Mouse (Mus musculus) neural tube, embryonic 14.5 days (tissue): ENCODE data around the gene Nfix. TPM values are rescaled to one million over a fixed set of nuclear protein-coding genes. Genes with fewer than 3 reads are reported as not detected.
A peak's percentile ranks its signal among the peaks of the same experiment; 100 is the strongest.

Experiments
- ATAC-seq: fragments of 200-750 bp; cut with Nextera tagmentation; 2 replicates; pipeline ENCODE4 v1.8.0; 2017; ENCODE audit warnings: low read depth, mild to moderate bottlenecking, moderate TSS enrichment, moderate library complexity
- H3K27ac ChIP-seq: fragments of 300-500 bp; sonication (generic); 2 replicates; pipeline ENCODE4 v1.5.1; 2014; ENCODE audit warnings: low read depth, mild to moderate bottlenecking, control low read depth, low read length, moderate library complexity, mixed read lengths
- H3K27me3 ChIP-seq: fragments of 300-500 bp; sonication (generic); 2 replicates; pipeline ENCODE4 v1.6.1; 2014; ENCODE audit warnings: low read length; ENCODE audit not compliant: control insufficient read depth, insufficient read depth
- H3K36me3 ChIP-seq: fragments of 300-500 bp; sonication (generic); 2 replicates; pipeline ENCODE4 v1.6.1; 2014; ENCODE audit warnings: low read length, mixed read lengths; ENCODE audit not compliant: control insufficient read depth, insufficient read depth
- H3K4me1 ChIP-seq: fragments of 300-500 bp; sonication (generic); 2 replicates; pipeline ENCODE4 v1.6.1; 2014; ENCODE audit warnings: low read length; ENCODE audit not compliant: control insufficient read depth, insufficient read depth
- H3K4me2 ChIP-seq: fragments of 300-500 bp; sonication (generic); 2 replicates; pipeline ENCODE4 v1.6.1; 2014; ENCODE audit warnings: mild to moderate bottlenecking, low read depth, low read length, control low read depth
- H3K4me3 ChIP-seq: fragments of 300-500 bp; sonication (generic); 2 replicates; pipeline ENCODE4 v1.5.1; 2014; ENCODE audit warnings: low read depth, low read length, control low read depth, mixed read lengths
- H3K9ac ChIP-seq: fragments of 300-500 bp; sonication (generic); replicated peaks from 2 replicates; pipeline ENCODE4 v1.6.1; 2014; ENCODE audit warnings: low read depth, mild to moderate bottlenecking, control low read depth, low read length, mixed read lengths
- H3K9me3 ChIP-seq: fragments of 300-500 bp; sonication (generic); 2 replicates; pipeline ENCODE4 v1.6.1; 2016; ENCODE audit warnings: low read length; ENCODE audit not compliant: control insufficient read depth
- WGBS: fragments of 180-500 bp; shearing (Covaris S2); extraction: QIAGEN DNeasy Blood & Tissue Kit; methylation state at CpG from one replicate; pipeline ENCODE4 v1.1.7; 2014; 5-methylcytosine and 5-hydroxymethylcytosine counted together
- polyA plus RNA-seq: library from polyadenylated mRNA; unstranded; fragments of >200 nt; fragmentation: Nextera tagmentation; extraction: Ambion mirVana; gene quantifications from 2 replicates; pipeline ENCODE4 v1.2.1, GENCODE M21; 2014

Gene Nfix
- polyA plus RNA-seq, 1 experiment from 2014 or later, result 91.5 TPM

DNA sequence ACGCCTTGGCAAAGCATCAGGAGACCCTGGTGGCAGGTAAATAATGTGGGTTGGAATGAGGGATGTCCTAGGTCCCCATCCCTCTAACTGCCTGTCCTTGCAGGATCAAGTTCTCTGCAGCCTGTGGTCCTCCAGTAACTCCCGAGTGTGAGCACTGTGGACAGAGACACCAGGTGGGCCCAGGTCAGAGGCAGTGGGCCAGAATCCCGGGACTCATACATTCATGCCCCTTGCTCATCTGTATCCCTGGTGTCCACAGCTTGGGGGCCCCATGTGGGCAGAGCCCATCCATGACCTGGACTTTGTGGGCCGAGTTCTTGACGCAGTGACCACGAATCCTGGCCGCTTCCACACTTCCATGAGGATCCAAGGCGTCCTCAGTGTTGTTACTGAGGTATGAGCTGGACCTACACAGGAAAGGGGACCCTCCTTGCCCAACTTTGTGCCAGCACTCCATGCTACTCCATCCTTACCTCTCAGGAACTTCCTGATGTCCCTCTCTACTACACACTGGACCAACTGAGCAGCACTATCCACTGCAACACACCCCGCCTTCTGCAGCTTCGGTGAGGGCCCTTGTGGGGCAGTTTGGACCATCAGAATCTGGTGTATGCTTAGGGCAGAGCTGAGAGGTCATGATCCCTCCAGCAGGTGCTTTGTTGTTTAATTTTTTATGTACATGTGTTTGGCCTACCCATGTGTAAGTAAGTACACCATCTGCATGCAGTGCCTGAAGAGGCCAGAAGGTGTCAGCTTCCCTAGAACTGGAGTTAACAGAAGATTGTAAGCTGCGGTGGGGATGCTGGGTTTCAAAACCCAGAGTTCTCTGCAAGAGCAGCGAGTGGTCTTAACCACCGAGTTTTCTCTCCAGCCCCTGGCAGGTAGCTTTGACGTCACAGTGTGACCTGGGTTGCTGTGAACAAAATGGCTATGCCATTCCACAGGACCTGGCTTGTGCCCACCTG, 102.7 kb downstream of the Nfix start:
- peaks cover 30% of the 10 kb centered on the region for H3K36me3 ChIP-seq
- no peak overlapping the region for H3K27ac ChIP-seq
- H3K27me3 ChIP-seq, result peaks cover 10% of the 10 kb centered on the region
- H3K9me3 ChIP-seq, result no peaks in the 10 kb centered on the region
- H3K4me2 ChIP-seq, result no peak overlapping the region
- 91% methylated on average over 14 of the region's 14 CpGs for WGBS
- H3K4me3 ChIP-seq, result no peak overlapping the region
- H3K9ac ChIP-seq, result no peak overlapping the region
- 0 out of 2 replicates have a peak, but pooled peaks have one; percentile 6 for ATAC-seq
- H3K4me1 ChIP-seq, result no peaks in the 10 kb centered on the region

DNA sequence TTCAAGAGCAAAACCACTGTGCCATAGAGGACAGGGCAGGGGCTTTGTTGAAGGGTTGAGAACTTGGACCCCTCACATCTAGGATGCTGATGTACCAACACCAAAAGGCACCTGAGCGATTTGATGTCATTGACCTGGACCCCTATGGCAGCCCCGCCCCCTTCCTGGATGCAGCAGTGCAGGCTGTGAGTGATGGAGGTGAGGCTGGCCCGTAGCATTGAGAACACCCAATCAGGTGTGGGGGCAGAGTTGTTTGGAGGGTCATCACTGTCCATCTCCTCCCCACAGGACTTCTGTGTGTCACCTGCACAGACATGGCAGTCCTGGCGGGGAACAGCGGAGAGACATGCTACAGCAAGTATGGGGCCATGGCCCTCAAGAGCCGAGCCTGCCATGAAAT, 105.0 kb downstream of the Nfix start:
- Histone ChIP-seq H3K4me3 (no peak overlapping the region), H3K9ac (no peak overlapping the region), H3K27ac (no peak overlapping the region), H3K4me1 (peaks cover 1% of the 10 kb centered on the region; the same call in 1 of the 2 replicates), H3K9me3 (no peaks in the 10 kb centered on the region), H3K27me3 (no peaks in the 10 kb centered on the region), H3K4me2 (no peak overlapping the region), H3K36me3 (peaks cover 30% of the 10 kb centered on the region)
- 99% methylated on average over 6 of the region's 6 CpGs for WGBS
- ATAC-seq, result no peak

- Histone ChIP-seq H3K4me2 (no peak overlapping the region), H3K27me3 (no peaks in the 10 kb centered on the region), H3K4me1 (peaks cover 11% of the 10 kb centered on the region; the same call in 1 of the 2 replicates), H3K36me3 (peaks cover 23% of the 10 kb centered on the region), H3K4me3 (no peak overlapping the region), H3K9ac (no peak overlapping the region), H3K9me3 (no peaks in the 10 kb centered on the region), H3K27ac (no peak overlapping the region)
- ATAC-seq, result no peak
- WGBS, result 81% methylated on average over 4 of the region's 4 CpGs
Measured at GRCm38 (mm10) chr8:84693332-84693731, 106.8 kb downstream of the Nfix start.

DNA sequence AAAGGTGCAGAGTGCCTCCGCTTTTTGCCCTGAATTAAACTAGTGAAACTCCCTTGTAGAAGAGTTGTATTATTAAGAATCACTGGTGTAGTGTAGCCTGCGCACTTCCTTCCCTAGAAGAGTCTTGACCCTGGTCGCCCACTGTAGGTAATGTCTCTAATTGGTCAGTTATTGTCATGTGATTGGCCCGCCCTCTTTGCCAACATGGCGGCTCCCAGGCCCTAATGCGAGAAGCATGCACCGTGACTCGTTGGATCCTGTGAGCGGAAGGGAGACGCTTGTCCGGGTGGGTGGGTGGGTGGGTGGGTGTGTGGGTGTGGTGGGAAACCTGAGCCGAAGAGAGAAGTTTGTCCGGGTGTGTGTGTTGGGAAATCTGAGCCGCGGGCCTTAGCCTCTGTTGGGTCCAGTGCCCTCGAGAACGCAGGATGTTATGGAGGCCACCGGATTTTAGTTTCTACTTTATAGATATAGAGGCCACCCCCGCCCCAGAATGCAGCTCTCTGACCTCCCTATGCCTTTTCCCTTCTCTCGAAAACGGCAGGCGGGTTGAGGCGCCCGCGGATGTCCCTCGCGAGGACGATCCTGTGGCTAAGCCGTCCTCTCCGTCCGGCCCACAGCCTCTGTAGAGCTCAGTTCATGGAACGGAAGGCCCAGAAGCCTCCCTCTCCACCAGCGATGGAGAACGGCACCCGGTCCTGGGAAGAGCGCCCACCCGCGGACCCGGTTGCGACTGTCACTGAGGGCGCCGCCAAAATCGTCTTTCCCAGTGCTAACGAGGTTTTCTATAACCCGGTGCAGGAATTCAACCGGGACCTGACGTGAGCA, 110.8 kb downstream of the Nfix start:
- Histone ChIP-seq H3K9ac (peak overlapping the region; percentile 58), H3K27me3 (no peaks in the 10 kb centered on the region; the same call in 1 of the 2 replicates), H3K4me1 (peaks cover 38% of the 10 kb centered on the region), H3K27ac (0 out of 2 replicates have a peak overlapping the region, but pooled peaks have one; percentile 16), H3K36me3 (peaks cover 4% of the 10 kb centered on the region; the same call in 1 of the 2 replicates), H3K9me3 (no peaks in the 10 kb centered on the region), H3K4me2 (peak overlapping the region; percentile 87), H3K4me3 (peak overlapping the region; percentile 53)
- WGBS, result 1% methylated on average over 47 of the region's 47 CpGs
- peak; percentile 88 for ATAC-seq

GRCm38 (mm10) chr8:84687705-84688100, 112.4 kb downstream of the Nfix start, which contains the start of gene Nacc1:
TSS of gene Nacc1 (minus strand) at chr8:84687862.
- Histone ChIP-seq H3K4me1 (peaks cover 38% of the 10 kb centered on the region), H3K4me3 (peak within 1 kb of the TSS; percentile 99), H3K27ac (peak within 1 kb of the TSS; percentile 84), H3K4me2 (peak within 1 kb of the TSS; percentile 82), H3K27me3 (no peaks in the 10 kb centered on the region; the same call in 1 of the 2 replicates), H3K9ac (peak within 1 kb of the TSS; percentile 100), H3K36me3 (no peaks in the 10 kb centered on the region), H3K9me3 (no peaks in the 10 kb centered on the region)
- ATAC-seq, result peak; percentile 90
- 0% methylated on average over 29 of the region's 37 CpGs for WGBS

GRCm38 (mm10) chr8:84687003-84687704, 113.0 kb downstream of the Nfix start:
- peak overlapping the region; percentile 84 for H3K27ac ChIP-seq
- peak overlapping the region; percentile 82 for H3K4me2 ChIP-seq
- peak overlapping the region; percentile 99 for H3K4me3 ChIP-seq
- H3K9ac ChIP-seq, result peak overlapping the region; percentile 100
- H3K27me3 ChIP-seq, result no peaks in the 10 kb centered on the region; the same call in 1 of the 2 replicates
- no peaks in the 10 kb centered on the region for H3K36me3 ChIP-seq
- no peaks in the 10 kb centered on the region for H3K9me3 ChIP-seq
- WGBS, result under 1% methylated on average over 55 of the region's 62 CpGs
- peak; percentile 26 for ATAC-seq
- H3K4me1 ChIP-seq, result peaks cover 38% of the 10 kb centered on the region

GRCm38 (mm10) chr8:84686191-84687002, 113.7 kb downstream of the Nfix start, which contains the start of gene Trmt1:
TSS of gene Trmt1 (plus strand) at chr8:84686307.
- Histone ChIP-seq H3K9ac (peak within 1 kb of the TSS; percentile 100), H3K27me3 (no peaks in the 10 kb centered on the region; the same call in 1 of the 2 replicates), H3K9me3 (no peaks in the 10 kb centered on the region), H3K36me3 (no peaks in the 10 kb centered on the region), H3K4me3 (peak within 1 kb of the TSS; percentile 99), H3K27ac (peak within 1 kb of the TSS; percentile 84), H3K4me2 (peak within 1 kb of the TSS; percentile 82), H3K4me1 (peaks cover 38% of the 10 kb centered on the region)
- no peak for ATAC-seq
- 9% methylated on average over 20 of the region's 20 CpGs for WGBS

GRCm38 (mm10) chr8:84684537-84684936, 115.6 kb downstream of the Nfix start:
- no peaks in the 10 kb centered on the region; the same call in 1 of the 2 replicates for H3K27me3 ChIP-seq
- H3K36me3 ChIP-seq, result no peaks in the 10 kb centered on the region
- 19% methylated on average over 3 of the region's 3 CpGs for WGBS
- H3K4me3 ChIP-seq, result no peak overlapping the region
- H3K9me3 ChIP-seq, result no peaks in the 10 kb centered on the region
- H3K4me1 ChIP-seq, result peaks cover 31% of the 10 kb centered on the region
- no peak overlapping the region for H3K4me2 ChIP-seq
- H3K9ac ChIP-seq, result no peak overlapping the region
- ATAC-seq, result no peak
- H3K27ac ChIP-seq, result no peak overlapping the region
